Mouse (Mus musculus): ENCODE measurements around the gene Lman1l.

- no peak for TF ChIP-seq POLR2A (IDR thresholded peaks at IDR 0.05; ENCODE audit: low read depth, low read length)
- no peak for TF ChIP-seq CTCF (IDR thresholded peaks at IDR 0.05; ENCODE audit: borderline replicate concordance, insufficient read depth, low read length)
Observed at GRCm38 (mm10) chr9:57610359-57610826, 10.2 kb downstream of the Lman1l start.
